Mouse (Mus musculus) left cerebral cortex, postnatal 36 days (tissue): ENCODE measurements around the gene Glp2r. TPM values are rescaled to one million over a fixed set of nuclear protein-coding genes. Genes with fewer than 3 reads are reported as not detected.

Experiments used
- DNase-seq, 2 experiments: peaks; one replicate each; pipeline ENCODE4 v3.0.0; 2021 to 2022; ENCODE audit warnings: low spot score in 2 of 2, mixed read lengths in 1 of 2
- intact Hi-C: fragments of 180-260 bp; cut with DNase I; formaldehyde crosslinking; loops from one replicate; pipeline ENCODE4 v1.15.1; 2025
- total RNA-seq, 2 experiments: library from RNA; stranded (reverse); gene quantifications; 2 replicates each; pipeline ENCODE4 v1.2.3; 2021

Gene Glp2r
- total RNA-seq, 2 experiments from 2014 or later, result 0.97 to 1.5 TPM

GRCm38 (mm10) chr11:67668460-67669007 lies 102.4 kb downstream of the Glp2r start:
- intact Hi-C loops, result loop anchor here (5.0 kb wide), 1 partner anchor 71 kb away; no protein-coding TSS in a partner anchor
- no peak for DNase-seq

- DNase-seq, result peak; percentile 88 to 89
- intact Hi-C loops, result loop anchor here (5.0 kb wide), 1 partner anchor 70 kb away; no protein-coding TSS in a partner anchor
These were observed 103.2 kb downstream of the Glp2r start for GRCm38 (mm10) chr11:67667531-67668332.

DNA sequence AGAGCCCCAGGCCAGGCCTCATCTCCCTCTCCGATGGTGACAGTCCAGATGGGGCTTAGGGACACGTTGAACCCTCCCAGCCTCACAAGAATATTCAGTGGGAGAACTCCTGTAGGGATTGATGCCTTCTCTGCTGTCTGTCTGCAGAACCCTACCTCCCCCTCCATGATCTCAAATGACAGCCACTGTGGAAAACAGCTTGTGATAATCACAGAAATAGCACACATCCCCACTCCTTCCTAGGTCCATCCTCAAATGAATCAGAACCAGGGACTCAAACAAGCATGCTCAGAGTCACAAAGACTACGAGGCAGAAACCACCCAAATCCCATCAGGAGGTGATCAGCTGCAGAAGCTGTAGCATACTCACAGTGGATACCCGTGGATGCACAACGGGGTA lies 104.8 kb downstream of the Glp2r start:
- DNase-seq, result no peak
- intact Hi-C loops, result loop anchor here (5.0 kb wide), 1 partner anchor 69 kb away; no protein-coding TSS in a partner anchor

DNA sequence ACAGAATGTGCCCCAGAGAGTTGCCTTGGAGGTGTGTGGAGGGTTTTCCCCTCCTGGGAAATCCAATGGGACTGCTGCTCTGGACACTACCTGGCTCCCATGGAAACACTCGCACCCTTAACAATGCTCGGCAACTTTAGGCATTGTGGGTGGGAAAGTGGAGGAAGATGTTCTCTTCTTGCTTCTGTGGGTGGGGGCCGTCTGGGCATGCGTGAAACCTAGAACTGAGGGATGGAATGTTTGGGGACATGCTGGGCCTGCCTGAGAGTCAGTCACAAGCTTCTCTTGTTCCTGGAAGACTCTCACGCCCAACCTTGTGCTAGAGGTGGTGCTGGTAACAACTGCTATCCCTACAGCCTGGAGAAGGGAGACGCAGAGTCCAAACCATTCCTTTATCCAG lies 106.0 kb downstream of the Glp2r start:
- intact Hi-C loops, result loop anchor here (5.0 kb wide), 1 partner anchor 68 kb away; no protein-coding TSS in a partner anchor
- peak; percentile 76 to 79 for DNase-seq

DNA sequence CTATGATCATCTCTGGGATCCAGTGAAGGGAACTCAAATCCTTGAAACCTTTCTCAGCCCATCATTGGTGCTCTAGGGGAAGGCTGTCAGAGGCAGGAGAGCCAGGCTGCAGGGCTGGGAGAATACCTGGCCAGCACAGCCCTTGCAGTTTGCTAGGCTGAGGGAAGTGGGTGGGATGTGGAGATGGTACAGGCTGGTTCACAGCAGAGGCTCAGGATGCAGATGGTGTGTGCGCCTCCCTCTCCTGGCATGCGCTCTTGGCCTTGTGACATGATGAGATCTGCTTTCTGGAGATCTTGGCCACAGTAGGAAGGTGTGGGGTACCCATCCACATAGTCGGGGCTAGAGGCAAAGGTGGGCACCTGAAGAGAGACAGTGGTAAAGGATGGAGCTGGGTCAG lies 106.7 kb downstream of the Glp2r start:
- intact Hi-C loops, result no loop called here
- peak; percentile 73 to 85 for DNase-seq

DNA sequence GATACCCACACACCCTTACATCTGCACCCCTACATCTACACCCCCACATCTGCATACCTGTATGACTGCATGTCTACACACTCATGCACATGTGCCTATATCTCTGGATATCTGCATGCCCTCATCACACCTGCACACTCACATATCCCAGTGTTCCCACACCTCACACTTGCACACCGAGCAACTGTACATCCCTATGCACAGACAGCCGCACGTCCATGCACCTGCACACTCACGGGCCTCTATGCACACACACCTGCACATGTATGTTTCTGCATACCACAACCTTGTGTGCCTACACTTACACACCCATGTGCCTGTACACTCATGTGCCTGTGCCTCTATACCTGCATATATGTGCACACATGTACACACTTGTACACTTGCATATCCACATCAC lies 107.5 kb downstream of the Glp2r start:
- intact Hi-C loops, result no loop called here

DNA sequence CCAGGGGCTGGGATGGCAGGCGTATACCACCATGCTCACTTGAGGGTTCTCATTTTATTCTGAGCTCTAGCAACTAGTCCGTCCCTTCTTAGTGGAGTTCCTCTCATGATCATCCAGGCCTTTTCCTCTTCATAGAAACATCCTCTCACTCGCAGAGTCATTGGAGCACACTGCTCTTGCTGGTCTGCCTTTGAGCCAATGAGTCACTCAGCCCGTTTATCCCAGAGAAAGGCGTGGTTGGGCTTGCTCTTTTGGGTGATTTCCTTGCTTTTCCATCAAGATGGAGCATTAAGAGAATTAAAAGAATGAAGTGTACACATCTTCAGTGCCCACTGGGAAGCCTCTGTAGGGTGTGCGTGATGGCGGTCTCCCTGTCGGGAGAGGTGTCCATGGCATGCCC lies 109.5 kb downstream of the Glp2r start:
- no peak for DNase-seq
- intact Hi-C loops, result no loop called here

More for the DNA sequence above, 107.5 kb downstream of the Glp2r start:
- DNase-seq, result no peak

DNA sequence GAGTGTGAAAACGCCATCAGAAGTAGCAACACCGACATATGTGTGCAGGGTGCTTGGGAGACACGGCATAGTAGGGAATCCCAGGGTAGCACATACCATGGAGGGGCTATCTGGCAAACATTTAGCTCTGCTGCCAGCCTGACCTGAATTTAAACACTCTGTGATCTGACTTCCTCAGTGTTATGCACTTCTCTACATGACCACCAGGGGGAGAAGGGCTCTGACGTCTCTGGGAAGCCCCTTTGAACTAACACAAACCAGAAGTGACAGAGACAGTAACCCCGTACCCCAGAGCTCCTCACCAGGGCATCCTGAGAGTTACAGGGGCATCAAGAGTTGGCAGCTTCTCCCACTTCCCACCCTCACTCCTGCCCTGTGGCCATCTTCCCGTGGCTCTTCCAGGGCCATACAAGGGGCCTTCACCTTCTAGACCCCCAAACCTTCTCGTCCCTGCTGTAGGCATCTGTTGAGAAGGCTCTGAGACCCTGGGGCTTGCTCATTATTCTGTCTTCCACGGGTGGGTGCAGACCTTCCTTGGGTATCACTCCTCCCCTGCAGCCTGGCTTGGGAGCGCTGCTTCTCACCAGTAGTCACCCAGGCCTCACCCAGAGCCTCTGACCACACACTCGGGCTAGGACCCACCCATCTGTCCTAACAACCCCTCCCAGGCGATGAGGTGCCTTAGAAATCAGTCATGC lies 113.1 kb downstream of the Glp2r start:
- intact Hi-C loops, result loop anchor here (10.0 kb wide), 1 partner anchor 543 kb away; no protein-coding TSS in a partner anchor
- no peak for DNase-seq

GRCm38 (mm10) chr11:67656811-67657210 lies 114.1 kb downstream of the Glp2r start:
- intact Hi-C loops, result loop anchor here (10.0 kb wide), 1 partner anchor 542 kb away; no protein-coding TSS in a partner anchor
- DNase-seq, result no peak

DNA sequence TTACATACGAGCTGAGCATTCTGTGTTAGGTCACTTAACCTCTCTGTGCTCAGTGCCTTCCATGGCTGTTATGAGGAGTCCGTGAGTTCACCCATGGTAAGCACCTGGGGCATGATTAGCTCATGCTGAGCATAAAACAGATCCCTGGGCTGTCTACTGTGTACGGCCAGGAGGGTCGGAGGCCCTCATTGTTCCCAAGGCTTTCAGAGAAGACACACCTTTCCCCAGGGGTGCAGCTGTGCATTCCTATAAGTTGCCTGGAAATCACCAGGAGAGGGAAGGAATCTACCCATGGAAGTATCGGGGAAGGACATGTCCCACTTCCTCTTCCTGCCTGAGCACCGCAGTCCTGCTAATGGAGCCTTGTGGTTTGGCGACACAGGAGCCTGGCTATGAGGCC lies 114.6 kb downstream of the Glp2r start:
- DNase-seq, result no peak
- intact Hi-C loops, result loop anchor here (10.0 kb wide), 1 partner anchor 542 kb away; no protein-coding TSS in a partner anchor

GRCm38 (mm10) chr11:67655236-67655959 lies 115.6 kb downstream of the Glp2r start:
- no peak for DNase-seq
- intact Hi-C loops, result loop anchor here (10.0 kb wide), 1 partner anchor 541 kb away; no protein-coding TSS in a partner anchor

GRCm38 (mm10) chr11:67654514-67654913 lies 116.4 kb downstream of the Glp2r start:
- intact Hi-C loops, result loop anchor here (10.0 kb wide), 1 partner anchor 540 kb away; no protein-coding TSS in a partner anchor
- no peak for DNase-seq

DNA sequence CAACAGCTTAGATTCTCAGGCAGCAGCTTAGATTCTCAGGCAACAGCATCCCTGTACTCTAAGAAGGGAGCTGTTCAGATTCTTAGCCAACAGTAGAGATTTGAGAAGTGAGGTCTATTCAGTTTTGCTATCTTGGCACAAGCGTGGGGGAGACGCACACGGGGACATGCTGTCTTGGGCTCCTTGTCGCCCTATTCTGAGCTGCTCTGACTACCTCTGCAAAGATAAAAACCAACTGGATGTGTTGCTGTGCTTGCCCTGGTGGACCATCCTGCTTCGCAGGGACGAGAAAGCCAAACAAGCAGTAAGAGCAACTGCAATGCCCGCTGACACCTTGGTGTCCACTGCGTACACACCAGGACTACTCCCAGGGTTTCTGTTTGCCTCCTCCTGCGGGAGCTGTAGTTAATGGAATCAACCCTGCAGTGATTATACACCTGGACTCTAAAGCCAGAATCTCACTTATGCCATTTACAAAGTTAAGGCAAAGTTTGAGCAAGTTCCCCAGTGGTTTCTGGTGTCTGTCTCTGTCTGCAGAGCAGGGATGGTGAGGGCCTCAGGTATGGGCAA lies 117.3 kb downstream of the Glp2r start:
- intact Hi-C loops, result loop anchor here (10.0 kb wide), 1 partner anchor 539 kb away; no protein-coding TSS in a partner anchor
- no peak for DNase-seq

GRCm38 (mm10) chr11:67652893-67653255 lies 118.1 kb downstream of the Glp2r start:
- intact Hi-C loops, result loop anchor here (10.0 kb wide), 1 partner anchor 538 kb away; no protein-coding TSS in a partner anchor
- DNase-seq, result no peak

DNA sequence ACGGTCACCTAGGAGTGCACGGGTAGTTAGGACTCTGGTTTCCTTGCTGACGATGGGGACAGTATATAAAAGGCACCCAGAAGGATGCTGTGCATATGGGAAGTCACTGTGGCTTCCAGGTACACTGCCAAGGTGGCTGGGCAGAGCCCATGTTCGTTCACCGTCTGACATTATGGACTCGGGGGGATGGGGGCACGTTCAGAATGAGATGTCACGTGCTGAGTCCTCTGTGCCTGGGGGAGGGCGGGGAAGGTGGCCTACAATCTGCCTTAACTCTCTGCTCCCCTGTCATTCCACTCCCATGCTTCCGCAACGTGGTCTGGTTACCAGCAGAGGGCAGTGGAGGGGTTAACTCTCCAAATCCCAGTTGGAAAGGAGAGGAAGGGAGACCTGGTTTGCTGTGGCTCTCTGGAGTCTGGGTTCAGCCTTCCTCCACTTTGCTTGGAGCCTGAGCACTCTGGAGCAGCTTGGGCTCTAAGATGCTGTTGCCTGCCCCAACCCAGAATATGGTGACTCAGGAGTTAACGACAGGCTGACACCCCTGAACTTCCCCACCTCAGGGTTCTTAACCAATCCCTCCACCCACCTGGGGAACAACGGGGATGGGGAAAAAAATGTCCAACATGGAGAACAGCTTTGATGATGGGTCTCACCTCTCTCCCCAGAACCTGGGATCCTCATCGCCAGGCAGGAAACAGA lies 118.6 kb downstream of the Glp2r start:
- intact Hi-C loops, result loop anchor here (10.0 kb wide), 1 partner anchor 538 kb away; no protein-coding TSS in a partner anchor
- DNase-seq, result no peak

DNA sequence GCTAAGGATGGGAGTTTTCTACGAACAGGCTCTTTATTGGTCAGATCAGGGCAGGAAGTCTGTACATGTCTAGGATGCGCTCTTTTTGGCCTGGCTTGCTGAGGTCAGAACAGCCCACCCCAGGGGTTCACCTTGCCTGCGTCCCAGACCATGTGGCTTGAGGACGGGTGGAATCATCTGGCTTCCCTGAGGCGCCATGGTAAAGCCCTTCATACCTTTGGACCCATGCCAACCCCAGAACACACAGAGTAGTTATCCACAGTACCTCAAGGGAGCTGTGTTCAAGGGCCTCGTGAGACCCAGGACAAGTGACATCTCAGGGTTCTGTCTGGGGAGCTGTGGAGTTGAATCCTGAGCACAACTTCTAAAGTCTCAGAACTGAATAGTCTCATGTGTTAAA lies 119.2 kb downstream of the Glp2r start:
- no peak for DNase-seq
- intact Hi-C loops, result loop anchor here (10.0 kb wide), 1 partner anchor 537 kb away; no protein-coding TSS in a partner anchor

GRCm38 (mm10) chr11:67649971-67650707 lies 120.8 kb downstream of the Glp2r start:
- intact Hi-C loops, result loop anchor here (5.0 to 10.0 kb wide), 4 partner anchors 53 to 535 kb away; no protein-coding TSS in a partner anchor
- DNase-seq, result no peak
